Mouse (Mus musculus) CH12.LX (cell line): ENCODE measurements around the gene Agps. TPM values are rescaled to one million over a fixed set of nuclear protein-coding genes. Genes with fewer than 3 reads are reported as not detected.

Experiments
- DNase-seq: peaks from one replicate; pipeline ENCODE4 v3.0.0-alpha.2; 2013; ENCODE audit errors: extremely low read depth
- H3K27ac ChIP-seq: 2 replicates; pipeline ENCODE4 v1.5.1; 2012; ENCODE audit warnings: low read depth, mild to moderate bottlenecking, control low read depth, moderate library complexity; ENCODE audit not compliant: insufficient read depth
- H3K27me3 ChIP-seq: replicated peaks from 2 replicates; pipeline ENCODE3; 2012; ENCODE audit warnings: inconsistent platforms
- H3K36me3 ChIP-seq, 2 experiments: replicated peaks in 1 of 2; 2 replicates each; pipeline versions ENCODE3 to v1.6.1; 2012; ENCODE audit warnings: inconsistent platforms in 1 of 2, low read length in 1 of 2, mild to moderate bottlenecking in 1 of 2, mixed read lengths in 1 of 2, moderate library complexity in 1 of 2; ENCODE audit not compliant: control insufficient read depth in 1 of 2, insufficient read depth in 1 of 2
- H3K4me1 ChIP-seq, 2 experiments: 2 replicates each; pipeline ENCODE4 v1.6.1; 2012; ENCODE audit warnings: inconsistent platforms in 1 of 2, moderate library complexity in 1 of 2; ENCODE audit not compliant: insufficient read depth in 2 of 2, control insufficient read depth in 1 of 2
- H3K4me2 ChIP-seq: 2 replicates; pipeline ENCODE4 v1.6.1; 2012; ENCODE audit warnings: low read depth, mild to moderate bottlenecking, control low read depth; ENCODE audit not compliant: poor library complexity, insufficient read depth, severe bottlenecking
- H3K4me3 ChIP-seq, 3 experiments: fragments of 150-350 bp in 1 of 3; sonication (generic) in 1 of 3; replicated peaks in 1 of 3; 2 replicates each; pipeline versions ENCODE3 to v1.5.1; 2011 to 2012; ENCODE audit warnings: low read depth in 2 of 3, low read length in 2 of 3, mild to moderate bottlenecking in 2 of 3, moderate library complexity in 2 of 3, control low read depth in 1 of 3, improper control_type of control experiment in 1 of 3, inconsistent platforms in 1 of 3, mixed read lengths in 1 of 3; ENCODE audit not compliant: poor library complexity in 1 of 3
- H3K79me2 ChIP-seq: replicated peaks from 2 replicates; pipeline ENCODE4 v1.6.1; 2012; ENCODE audit warnings: mild to moderate bottlenecking, moderate library complexity; ENCODE audit not compliant: control insufficient read depth, poor library complexity, insufficient read depth, severe bottlenecking; ENCODE audit errors: extremely low read depth
- H3K9ac ChIP-seq: 2 replicates; pipeline ENCODE4 v1.6.1; 2012; ENCODE audit warnings: low read depth, mild to moderate bottlenecking, control low read depth, moderate library complexity; ENCODE audit not compliant: insufficient read depth
- H3K9me3 ChIP-seq: replicated peaks from 2 replicates; pipeline ENCODE3; 2012; ENCODE audit warnings: low read length, inconsistent platforms, mixed read lengths
- BHLHE40 ChIP-seq: IDR thresholded peaks from 2 replicates; pipeline ENCODE4 v1.6.1; 2011; ENCODE audit warnings: mild to moderate bottlenecking, low read depth, low read length, improper control_type of control experiment
- CHD1 ChIP-seq: IDR thresholded peaks from 2 replicates; pipeline ENCODE4 v1.6.1; 2012; ENCODE audit warnings: low read depth, low read length, improper control_type of control experiment, inconsistent platforms
- CTCF ChIP-seq, 2 experiments: IDR thresholded peaks in 1 of 2; conservative IDR thresholded peaks in 1 of 2; 2 replicates each; pipeline ENCODE4 v1.5.1; 2011 to 2012; ENCODE audit warnings: low read depth in 2 of 2, low read length in 2 of 2, improper control_type of control experiment in 1 of 2, inconsistent platforms in 1 of 2, mild to moderate bottlenecking in 1 of 2, moderate library complexity in 1 of 2
- ETS1 ChIP-seq: conservative IDR thresholded peaks from 2 replicates; pipeline ENCODE4 v1.6.1; 2012; ENCODE audit warnings: low read depth, mild to moderate bottlenecking, inconsistent platforms, low read length, improper control_type of control experiment, moderate library complexity
- HCFC1 ChIP-seq: IDR thresholded peaks from 2 replicates; pipeline ENCODE4 v1.6.1; 2012; ENCODE audit warnings: low read depth, mild to moderate bottlenecking, inconsistent platforms, low read length, improper control_type of control experiment
- IRF4 ChIP-seq: IDR thresholded peaks from 2 replicates; pipeline ENCODE4 v1.6.1; 2014; ENCODE audit warnings: low read depth, mild to moderate bottlenecking, inconsistent platforms, low read length, improper control_type of control experiment
- JUN ChIP-seq: IDR thresholded peaks from 2 replicates; pipeline ENCODE4 v1.6.1; 2011; ENCODE audit warnings: low read depth, mild to moderate bottlenecking, low read length, improper control_type of control experiment, moderate library complexity; ENCODE audit not compliant: insufficient read depth
- MAFK ChIP-seq: IDR thresholded peaks from 2 replicates; pipeline ENCODE4 v1.6.1; 2011; ENCODE audit warnings: low read length, improper control_type of control experiment; ENCODE audit not compliant: insufficient replicate concordance
- MYC ChIP-seq: IDR thresholded peaks from 2 replicates; pipeline ENCODE4 v1.6.1; 2011; ENCODE audit warnings: low read depth, mild to moderate bottlenecking, improper control_type of control experiment, low read length
- PAX5 ChIP-seq: IDR thresholded peaks from 2 replicates; pipeline ENCODE4 v1.6.1; 2012; ENCODE audit warnings: low read length, inconsistent platforms, mixed read lengths
- RAD21 ChIP-seq: IDR thresholded peaks from 2 replicates; pipeline ENCODE4 v1.6.1; 2011; ENCODE audit warnings: low read depth, mild to moderate bottlenecking, low read length, improper control_type of control experiment, moderate library complexity
- SMC3 ChIP-seq: IDR thresholded peaks from 2 replicates; pipeline ENCODE4 v1.6.1; 2011; ENCODE audit warnings: low read depth, low read length, improper control_type of control experiment
- UBTF ChIP-seq: IDR thresholded peaks from 2 replicates; pipeline ENCODE4 v1.6.1; 2012; ENCODE audit warnings: low read depth, mild to moderate bottlenecking, inconsistent platforms, low read length, improper control_type of control experiment, moderate library complexity
- USF1 ChIP-seq: IDR thresholded peaks from 2 replicates; pipeline ENCODE4 v1.6.1; 2014; ENCODE audit warnings: low read depth, mild to moderate bottlenecking, inconsistent platforms, low read length, improper control_type of control experiment
- USF2 ChIP-seq: conservative IDR thresholded peaks from 2 replicates; pipeline ENCODE4 v1.6.1; 2011; ENCODE audit warnings: low read depth, low read length, improper control_type of control experiment
- ZC3H11A ChIP-seq: IDR thresholded peaks from 2 replicates; pipeline ENCODE4 v1.6.1; 2012; ENCODE audit warnings: low read depth, mild to moderate bottlenecking, inconsistent platforms, low read length, improper control_type of control experiment
- dilution Hi-C: fragments of 300-500 bp; cut with MboI; formaldehyde crosslinking; loops from 2 replicates; pipeline ENCODE4 v1.14.3; 2020; ENCODE audit warnings: low sequenced_read_pairs; ENCODE audit not compliant: extremely low pct_unique_long_range_greater_than_20kb, extremely low pct_ligation_motif_present
- in situ Hi-C: fragments of 300-500 bp; cut with MboI; formaldehyde crosslinking; loops from 3 replicates; pipeline ENCODE4 v1.14.3; 2019; ENCODE audit warnings: low sequenced_read_pairs, low pct_ligation_motif_present, low pct_unique_long_range_greater_than_20kb, mixed read lengths
- polyA plus RNA-seq: library from polyadenylated mRNA; unstranded; fragments of >175 nt; gene quantifications from 2 replicates; pipeline ENCODE4 v1.2.1, GENCODE M21; 2012; ENCODE audit warnings: low read depth; ENCODE audit not compliant: insufficient read length
- total RNA-seq, 2 experiments: library from RNA; depleted of rRNA; stranded (reverse); fragments of 300-350 nt in 1 of 2; fragments of >200 nt in 1 of 2; gene quantifications; 2 replicates each; pipeline ENCODE4 v1.2.3; 2012 to 2014

The Agps gene
- total and polyA plus RNA-seq, 3 experiments: 38.6 to 67.7 (median 49.3) TPM

DNA sequence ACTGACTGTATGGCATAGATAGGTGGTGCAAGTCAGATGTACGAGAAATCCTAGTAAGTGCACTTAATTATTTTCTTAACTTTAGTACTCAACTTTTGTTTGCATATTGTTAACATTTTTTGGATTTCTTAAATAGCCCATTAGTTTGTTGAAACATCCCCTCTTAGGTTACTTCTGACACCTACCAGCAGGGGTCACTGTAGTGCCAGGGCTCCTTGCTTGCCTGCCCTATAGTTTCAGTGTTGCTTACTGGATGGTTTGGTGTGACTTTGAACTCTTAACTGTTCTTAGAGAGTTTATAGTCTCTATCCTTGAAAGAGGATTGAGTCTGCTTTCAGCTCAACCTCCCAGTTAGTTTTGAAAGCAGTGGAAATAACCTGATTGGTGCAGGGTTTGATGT lies 51.6 kb downstream of the Agps start:
- H3K9me3 ChIP-seq: no peaks in the 10 kb centered on the region
- peaks cover 15 to 48% of the 10 kb centered on the region in 2 experiments for H3K36me3 ChIP-seq
- no peak overlapping the region for H3K4me3 ChIP-seq
- H3K79me2 ChIP-seq: no peaks in the 10 kb centered on the region
- H3K4me2 ChIP-seq: no peak overlapping the region
- dilution Hi-C loops: no loop called here
- no peak overlapping the region for H3K27ac ChIP-seq
- H3K27me3 ChIP-seq: no peaks in the 10 kb centered on the region
- peak; percentile 74 for DNase-seq
- TF ChIP-seq SMC3 (peak; percentile 79), ZC3H11A (no peak), RAD21 (peak; percentile 70), CTCF (conservative IDR thresholded peaks at IDR 0.05 in 1 of 2, IDR thresholded peaks at IDR 0.05 in 1 of 2; ENCODE audit: low read depth in 2 of 2, low read length in 2 of 2) (peak; percentile 90), HCFC1 (no peak), BHLHE40 (no peak), MYC (no peak)
- H3K4me1 ChIP-seq: no peaks in the 10 kb centered on the region
- no peak overlapping the region for H3K9ac ChIP-seq
- in situ Hi-C loops: loop anchor here (10.0 kb wide), 1 partner anchor 71 kb away; no protein-coding TSS in a partner anchor

GRCm38 (mm10) chr2:75891981-75892380 lies 60.0 kb downstream of the Agps start:
- no peaks in the 10 kb centered on the region for H3K27me3 ChIP-seq
- H3K4me1 ChIP-seq: peaks cover 0 to 11% of the 10 kb centered on the region in 2 experiments; a peak in 1 of 4 replicates
- H3K27ac ChIP-seq: no peak overlapping the region
- no peaks in the 10 kb centered on the region for H3K79me2 ChIP-seq
- no peaks in the 10 kb centered on the region for H3K9me3 ChIP-seq
- DNase-seq: peak; percentile 46
- in situ Hi-C loops: no loop called here
- no peak overlapping the region for H3K4me2 ChIP-seq
- TF ChIP-seq UBTF (no peak), CTCF (conservative IDR thresholded peaks at IDR 0.05 in 1 of 2, IDR thresholded peaks at IDR 0.05 in 1 of 2; ENCODE audit: low read depth in 2 of 2, low read length in 2 of 2) (no peak), ETS1 (no peak), CHD1 (no peak), JUN (no peak), BHLHE40 (no peak), MAFK (no peak), HCFC1 (no peak)
- no peak overlapping the region for H3K9ac ChIP-seq
- dilution Hi-C loops: no loop called here
- no peak overlapping the region for H3K4me3 ChIP-seq
- peaks cover 16 to 43% of the 10 kb centered on the region in 2 experiments for H3K36me3 ChIP-seq

DNA sequence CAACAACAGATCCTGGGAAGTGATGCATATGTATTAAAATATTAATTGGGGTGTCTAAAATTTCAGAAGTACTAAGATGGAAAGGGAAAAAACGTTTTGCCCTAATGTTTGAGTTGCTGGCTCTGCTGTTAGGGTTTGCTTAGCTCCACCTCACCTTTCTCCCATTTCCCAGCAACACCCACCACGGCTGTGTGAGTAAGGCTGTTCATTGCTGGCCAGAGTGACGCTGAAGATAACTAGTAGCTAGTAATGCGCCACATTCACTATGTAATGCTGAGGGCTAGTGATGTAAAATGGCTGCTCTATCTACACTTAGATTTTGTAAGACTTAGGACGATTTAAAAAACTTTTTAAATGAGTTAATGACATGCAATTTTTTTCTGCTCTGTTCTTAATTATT lies 63.7 kb downstream of the Agps start:
- H3K4me1 ChIP-seq: peaks cover 0 to 11% of the 10 kb centered on the region in 2 experiments; a peak in 1 of 4 replicates
- no peak overlapping the region for H3K27ac ChIP-seq
- no peak for DNase-seq
- H3K4me3 ChIP-seq: no peak overlapping the region
- TF ChIP-seq PAX5: no peak
- no peak for TF ChIP-seq RAD21
- TF ChIP-seq USF1: no peak
- TF ChIP-seq ZC3H11A: no peak
- TF ChIP-seq IRF4: no peak
- no peak for TF ChIP-seq USF2
- TF ChIP-seq, all 38 proteins: peak for 0
- dilution Hi-C loops: no loop called here
- Histone ChIP-seq H3K79me2 (no peaks in the 10 kb centered on the region), H3K36me3 (peaks cover 10 to 37% of the 10 kb centered on the region in 2 experiments), H3K9me3 (peaks cover 5% of the 10 kb centered on the region), H3K4me2 (no peak overlapping the region), H3K27me3 (no peaks in the 10 kb centered on the region), H3K9ac (no peak overlapping the region)
- in situ Hi-C loops: no loop called here
